Mouse (Mus musculus) fibroblast of lung, adult 2 months (primary cell): ENCODE results near the gene Gpr180.
A peak's percentile ranks its signal among the peaks of the same experiment; 100 is the strongest.
"Not testable (repeated sequence)": the region's sequence is repeated elsewhere in the genome, so short reads cannot be mapped to it uniquely, and the experiment has no call there.

ENCODE experiments used
- DNase-seq: peaks from one replicate; pipeline ENCODE4 v3.0.0-alpha.2; 2011; ENCODE audit warnings: low read depth

Gpr180 gene

GRCm38 (mm10) chr14:118136744-118137452 is at the start of gene Gpr180:
Gpr180 (plus strand) TSS chr14:118137158.
- DNase-seq = peak; percentile 84

GRCm38 (mm10) chr14:118088437-118089207 is 48.3 kb upstream of the Gpr180 start:
- no peak for DNase-seq

- peak; percentile 66 for DNase-seq
Measured at GRCm38 (mm10) chr14:118089215-118089805, 47.6 kb upstream of the Gpr180 start.

DNA sequence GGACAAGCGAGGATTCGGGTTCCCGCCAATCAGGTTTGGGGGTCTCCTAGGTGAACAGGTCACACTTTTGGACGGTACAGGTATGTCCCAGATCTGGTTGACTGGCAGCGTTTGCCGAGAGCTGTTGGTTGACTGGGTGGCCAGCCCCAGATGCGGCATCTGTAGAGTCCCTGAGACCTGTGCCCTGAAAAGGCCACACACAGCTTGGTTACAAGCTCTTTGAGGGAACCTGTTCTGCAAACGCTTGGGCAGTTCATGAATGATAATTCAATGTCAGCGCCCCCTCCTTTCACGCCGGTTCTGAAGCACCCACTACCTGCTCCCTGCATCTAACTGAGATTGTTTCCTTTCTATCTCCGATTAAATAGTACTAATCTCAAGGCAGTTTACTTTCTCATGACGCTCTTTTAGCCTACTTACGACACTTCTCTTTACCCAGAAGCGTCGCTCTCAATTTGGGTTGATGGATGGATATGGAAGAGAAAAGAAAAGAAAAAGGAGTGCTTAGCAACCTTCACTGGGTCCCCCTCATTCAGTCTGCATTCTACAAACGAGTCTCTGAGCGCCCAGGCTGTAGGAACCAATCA is 47.1 kb upstream of the Gpr180 start:
- no peak for DNase-seq

DNA sequence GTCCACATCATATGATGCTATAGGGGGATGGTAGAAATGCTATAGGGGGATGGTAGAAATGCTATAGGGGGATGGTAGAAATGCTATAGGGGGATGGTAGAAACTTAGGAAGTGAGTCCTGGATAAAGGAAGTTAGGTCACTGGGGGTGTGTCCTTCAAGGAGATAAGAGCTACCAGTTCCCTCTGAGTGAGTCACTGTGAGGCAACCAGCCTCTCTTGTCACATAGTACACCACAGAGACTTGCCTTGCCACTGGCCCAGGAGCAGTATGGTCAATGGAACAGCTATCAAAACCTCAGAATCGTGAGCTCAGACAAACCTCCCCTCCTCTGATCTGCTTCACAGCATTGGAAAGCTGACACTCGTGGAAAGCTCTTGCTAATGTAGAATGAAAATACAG is 38.7 kb upstream of the Gpr180 start:
- DNase-seq = no peak

GRCm38 (mm10) chr14:118101227-118101990 is 35.5 kb upstream of the Gpr180 start:
- no peak for DNase-seq

DNA sequence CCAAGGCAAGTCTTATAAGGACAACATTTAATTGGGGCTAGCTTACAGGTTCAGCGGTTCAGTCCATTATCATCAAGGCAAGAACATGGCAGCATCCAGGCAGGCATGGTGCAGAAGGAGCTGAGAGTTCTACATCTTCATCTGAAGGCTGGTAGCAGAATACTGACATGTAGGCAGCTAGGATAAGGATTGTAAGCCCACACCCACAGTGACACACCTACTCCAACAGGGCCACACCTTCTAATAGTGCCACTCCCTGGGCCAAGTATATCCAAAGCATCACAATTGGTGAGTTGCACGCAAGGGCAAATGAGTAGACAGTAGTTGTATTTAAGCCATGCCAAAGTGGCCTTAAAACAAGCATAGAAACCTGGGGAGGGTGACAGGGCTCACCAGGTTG is 29.5 kb upstream of the Gpr180 start:
- not testable (repeated sequence) for DNase-seq

GRCm38 (mm10) chr14:118113116-118113515 is 23.8 kb upstream of the Gpr180 start:
- no peak for DNase-seq

DNA sequence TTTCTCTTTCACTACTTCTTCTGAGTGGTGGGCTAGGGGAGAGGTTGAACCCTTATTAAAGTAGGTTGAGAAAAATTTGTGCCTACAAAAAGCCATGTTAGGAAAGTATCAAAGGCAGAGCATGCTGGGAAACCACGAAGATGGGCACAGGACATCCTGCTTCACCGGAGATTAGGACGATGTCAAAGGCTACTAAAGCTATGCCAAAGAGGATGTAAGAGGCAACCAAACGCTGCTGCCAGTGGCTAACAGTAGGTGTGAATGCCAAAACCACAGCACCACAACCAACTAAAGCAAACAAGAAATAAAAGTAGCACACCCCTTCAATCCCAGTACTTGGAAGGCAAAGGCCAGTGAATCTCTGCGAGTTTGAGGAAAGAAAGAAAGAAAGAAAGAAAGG is 12.8 kb upstream of the Gpr180 start:
- no peak for DNase-seq

- no peak for DNase-seq
Measured at GRCm38 (mm10) chr14:118124771-118125170, 12.2 kb upstream of the Gpr180 start.

- no peak for DNase-seq
Measured at GRCm38 (mm10) chr14:118126301-118126700, 10.7 kb upstream of the Gpr180 start.

DNA sequence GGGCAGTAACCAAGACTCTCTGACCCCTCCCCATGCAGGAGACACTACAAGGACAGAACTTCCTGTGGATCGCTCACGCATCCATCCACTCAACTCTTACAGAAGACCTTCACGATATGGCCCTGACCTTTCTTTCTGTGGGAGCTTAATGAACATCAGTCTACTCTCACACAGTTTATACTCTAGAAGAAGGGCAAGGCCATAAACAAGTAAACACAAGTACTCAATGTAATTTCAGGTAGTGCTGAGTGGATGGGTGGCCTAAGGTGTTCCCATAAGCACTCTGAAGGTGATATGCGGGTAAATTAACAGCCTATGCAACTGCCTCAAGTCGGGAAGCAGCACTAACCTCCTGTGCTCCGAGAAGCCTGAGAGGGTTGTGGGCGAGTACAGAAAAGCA is 5.5 kb upstream of the Gpr180 start:
- no peak for DNase-seq

DNA sequence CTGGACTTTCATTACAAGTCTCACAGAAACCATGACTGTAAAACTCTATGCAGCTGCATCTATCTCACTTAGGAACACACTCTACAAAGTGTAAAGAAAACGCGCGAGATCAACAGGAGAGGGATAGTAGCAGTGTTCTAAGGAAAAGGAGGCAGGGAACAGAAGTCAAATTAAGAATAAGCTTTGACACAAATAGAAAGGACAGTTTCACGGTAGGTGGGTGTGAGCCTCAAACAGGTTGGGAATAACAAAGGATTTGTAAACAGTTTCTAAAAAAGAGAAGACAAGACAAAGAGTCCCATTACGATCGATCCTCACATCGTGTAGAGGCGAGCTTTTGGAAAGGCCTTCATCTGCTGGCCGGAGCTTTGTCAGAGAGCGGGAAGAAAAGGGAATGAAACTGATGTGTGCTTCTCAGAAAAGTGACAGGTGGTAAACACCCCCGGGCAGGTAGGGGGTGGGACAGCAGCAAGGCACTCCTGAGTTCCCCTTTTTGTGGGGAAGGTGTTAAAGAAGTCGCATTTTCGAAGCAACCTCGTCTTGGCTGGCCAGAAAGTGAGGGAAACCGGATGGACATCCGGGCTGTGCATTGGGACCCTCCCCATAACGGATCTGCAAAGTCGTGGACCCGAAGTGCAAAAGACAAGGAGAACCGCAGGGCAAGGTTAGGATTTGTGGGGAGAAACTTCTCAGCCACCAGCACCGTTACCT is 4.9 kb upstream of the Gpr180 start:
- DNase-seq = no peak

DNA sequence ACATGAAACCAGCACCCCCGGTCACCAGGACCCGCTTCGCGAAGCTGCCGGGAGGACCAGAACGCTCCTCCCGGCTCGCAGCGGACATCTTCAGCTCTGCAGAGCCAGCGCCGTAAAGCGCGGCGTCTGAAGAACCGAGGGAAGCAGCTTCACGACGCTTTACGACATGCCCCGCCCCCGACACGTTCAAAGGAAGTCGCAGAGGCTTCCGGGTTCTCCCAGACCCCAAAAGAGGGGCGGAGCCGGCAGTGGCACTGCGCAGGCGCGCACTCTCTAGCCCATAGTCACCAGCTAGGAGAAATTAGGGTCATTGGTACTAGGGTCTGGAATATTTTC is 4.3 kb upstream of the Gpr180 start, which contains the start of gene Tgds:
TSS of gene Tgds (minus strand) at position 114 of the 336 bp plus-strand sequence.
- DNase-seq = peak; percentile 88

DNA sequence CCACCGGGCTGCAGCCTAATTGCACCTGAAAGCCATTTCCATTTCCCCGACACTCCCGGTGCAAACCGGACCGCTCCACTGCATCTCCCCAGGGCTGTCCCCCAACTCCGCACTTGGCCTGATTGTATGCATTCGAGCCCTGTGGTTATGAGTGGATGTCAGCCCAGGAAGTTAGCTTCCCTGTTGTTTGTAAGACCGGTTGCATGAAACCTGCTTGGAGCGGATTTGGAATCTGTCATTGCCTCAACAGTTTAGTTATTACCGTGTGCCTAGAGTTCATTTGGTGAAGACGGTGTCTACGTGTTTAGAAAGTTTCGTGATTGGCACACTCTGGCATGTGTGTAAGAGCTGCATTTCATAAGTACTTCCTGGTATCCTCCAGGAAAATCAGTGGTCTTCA is 529 bp downstream of the Gpr180 start:
- peak; percentile 14 for DNase-seq

- no peak for DNase-seq
Measured at GRCm38 (mm10) chr14:118142283-118142682, 5.3 kb downstream of the Gpr180 start.

GRCm38 (mm10) chr14:118148046-118148445 is 11.1 kb downstream of the Gpr180 start:
- no peak for DNase-seq

DNA sequence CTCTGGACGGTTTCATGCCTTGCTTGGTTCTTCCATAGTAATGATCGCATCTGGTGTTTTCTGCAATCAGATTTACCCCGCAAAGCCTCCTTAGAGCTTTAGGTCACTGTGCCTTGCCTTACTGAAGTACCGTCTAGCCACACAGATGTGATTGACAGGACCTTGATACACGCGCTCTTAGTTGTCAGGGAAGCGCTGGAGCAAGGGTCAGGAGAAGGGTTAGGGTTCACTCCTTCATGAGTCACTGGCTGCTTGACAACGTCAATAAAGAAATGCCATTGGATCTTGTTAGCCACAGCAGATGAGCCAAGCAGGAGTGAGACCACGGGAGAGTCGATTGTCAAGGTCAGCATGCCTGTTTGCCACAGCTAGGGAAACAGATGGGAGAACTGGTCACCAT is 11.6 kb downstream of the Gpr180 start:
- no peak for DNase-seq

- DNase-seq = no peak
Measured at GRCm38 (mm10) chr14:118150656-118151551, 13.9 kb downstream of the Gpr180 start.

DNA sequence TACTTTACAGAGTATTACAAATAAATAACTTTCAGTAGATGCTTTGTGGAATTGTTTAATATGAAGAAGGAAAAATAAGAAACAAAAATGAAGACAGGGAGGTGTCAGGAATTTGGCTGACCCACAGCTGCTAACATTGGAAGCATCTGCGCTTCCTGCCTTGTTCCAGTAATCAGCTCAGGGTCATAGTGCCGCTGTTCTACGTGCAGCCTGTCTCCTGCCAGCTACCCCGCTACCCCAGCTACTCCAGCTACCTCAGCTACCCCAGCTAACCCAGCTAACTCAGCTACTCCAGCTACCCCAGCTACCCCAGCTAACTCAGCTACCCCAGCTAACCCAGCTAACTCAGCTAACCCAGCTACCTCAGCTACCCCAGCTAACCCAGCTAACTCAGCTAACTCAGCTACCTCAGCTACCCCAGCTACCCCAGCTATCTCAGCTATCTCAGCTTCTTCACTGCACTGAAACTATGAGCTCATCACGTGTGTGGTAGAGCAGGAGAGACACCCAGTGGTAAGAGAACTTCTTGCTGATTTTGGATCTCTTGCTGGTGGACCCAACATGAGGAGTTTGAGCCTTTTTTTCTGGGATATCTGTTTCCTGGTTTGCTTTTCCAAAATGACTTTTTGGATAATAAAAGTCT is 14.8 kb downstream of the Gpr180 start:
- DNase-seq = peak; percentile 20
